Mouse (Mus musculus) bone marrow macrophage, adult 2 months (primary cell): ENCODE measurements around the gene Pde1b.

Experiments used
- CTCF ChIP-seq: IDR thresholded peaks from 2 replicates; pipeline ENCODE4 v1.5.1; 2012; ENCODE audit warnings: low read depth, mild to moderate bottlenecking, low read length, moderate library complexity
- POLR2A ChIP-seq: IDR thresholded peaks from 2 replicates; pipeline ENCODE4 v1.6.1; 2012; ENCODE audit warnings: mild to moderate bottlenecking, low read depth, low read length, borderline replicate concordance

DNA sequence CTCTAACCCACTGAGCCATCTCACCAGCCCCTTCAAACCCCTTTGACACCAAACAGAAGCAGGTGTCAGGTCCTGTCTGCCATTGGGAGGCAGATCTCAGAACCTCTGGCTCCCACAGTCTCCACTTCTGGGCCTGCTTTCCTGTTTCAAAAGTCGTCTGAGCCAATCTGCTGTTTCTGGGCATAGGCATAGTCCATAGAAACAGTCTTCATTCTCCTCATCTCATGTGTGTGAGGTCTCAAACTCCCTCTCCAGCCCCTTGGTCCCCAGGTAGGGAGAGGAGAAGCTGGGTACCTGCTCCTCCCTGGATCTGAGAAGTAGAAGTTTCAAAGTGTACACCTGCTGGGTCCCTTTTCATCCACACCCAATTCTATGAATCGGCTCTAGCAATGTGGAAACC, 33.6 kb downstream of the Pde1b start:
- no peak for TF ChIP-seq CTCF
- TF ChIP-seq POLR2A = no peak
